Mouse (Mus musculus) MEL (cell line): Measurements from ENCODE around the gene 1600002K03Rik.

Experiments
- CTCF ChIP-seq, 3 experiments: IDR thresholded peaks in 2 of 3; conservative IDR thresholded peaks in 1 of 3; 2 replicates each; pipeline ENCODE4 v1.5.1; 2011 to 2012; ENCODE audit warnings: low read length in 3 of 3, low read depth in 2 of 3, mild to moderate bottlenecking in 2 of 3, improper control_type of control experiment in 1 of 3, inconsistent platforms in 1 of 3, mixed read lengths in 1 of 3, moderate library complexity in 1 of 3; ENCODE audit not compliant: control insufficient read depth in 1 of 3, insufficient read depth in 1 of 3, poor library complexity in 1 of 3, severe bottlenecking in 1 of 3
- GATA1 ChIP-seq: IDR thresholded peaks from 2 replicates; pipeline ENCODE4 v1.6.1; 2011; ENCODE audit warnings: low read depth, low read length, improper control_type of control experiment
- MAFK ChIP-seq: IDR thresholded peaks from 2 replicates; pipeline ENCODE4 v1.6.1; 2011; ENCODE audit warnings: low read depth, mild to moderate bottlenecking, low read length, improper control_type of control experiment, borderline replicate concordance
- MXI1 ChIP-seq: IDR thresholded peaks from 2 replicates; pipeline ENCODE4 v1.6.1; 2011; ENCODE audit warnings: mild to moderate bottlenecking, low read depth, low read length, improper control_type of control experiment
- NRF1 ChIP-seq: IDR thresholded peaks from 2 replicates; pipeline ENCODE4 v1.6.1; 2014; ENCODE audit warnings: low read depth, mild to moderate bottlenecking, inconsistent platforms, low read length, improper control_type of control experiment, moderate library complexity; ENCODE audit not compliant: poor library complexity, insufficient read depth, severe bottlenecking
- POLR2A ChIP-seq, 2 experiments: IDR thresholded peaks; 2 replicates each; pipeline ENCODE4 v1.6.1; 2011 to 2012; ENCODE audit warnings: low read length in 2 of 2, mild to moderate bottlenecking in 2 of 2, control low read depth in 1 of 2, improper control_type of control experiment in 1 of 2, low read depth in 1 of 2, moderate library complexity in 1 of 2; ENCODE audit not compliant: control insufficient read depth in 1 of 2, insufficient read depth in 1 of 2, poor library complexity in 1 of 2
- USF1 ChIP-seq: IDR thresholded peaks from 2 replicates; pipeline ENCODE4 v1.6.1; 2014; ENCODE audit warnings: low read depth, mild to moderate bottlenecking, inconsistent platforms, low read length, improper control_type of control experiment, moderate library complexity
- ZKSCAN1 ChIP-seq: IDR thresholded peaks from 2 replicates; pipeline ENCODE4 v1.6.1; 2012; ENCODE audit warnings: low read depth, mild to moderate bottlenecking, inconsistent platforms, low read length, improper control_type of control experiment, moderate library complexity
- ZNF384 ChIP-seq: IDR thresholded peaks from 2 replicates; pipeline ENCODE4 v1.6.1; 2012; ENCODE audit warnings: low read depth, mild to moderate bottlenecking, inconsistent platforms, low read length, improper control_type of control experiment

GRCm38 (mm10) chr10:80173955-80174640 is 1.4 kb downstream of the 1600002K03Rik start:
- TF ChIP-seq GATA1 (no peak), CTCF (IDR thresholded peaks at IDR 0.05 in 2 of 3, conservative IDR thresholded peaks at IDR 0.05 in 1 of 3; ENCODE audit: control insufficient read depth in 1 of 3, insufficient read depth in 1 of 3, low read depth in 2 of 3, low read length in 3 of 3, poor library complexity in 1 of 3, severe bottlenecking in 1 of 3) (no peak), NRF1 (no peak), POLR2A (IDR thresholded peaks at IDR 0.05; ENCODE audit: control insufficient read depth in 1 of 2, insufficient read depth in 1 of 2, low read depth in 1 of 2, low read length in 2 of 2, poor library complexity in 1 of 2) (no peak), USF1 (no peak), MXI1 (no peak), MAFK (no peak), ZNF384 (no peak), ZKSCAN1 (no peak)
